Mouse (Mus musculus) hindbrain, embryonic 16.5 days (tissue): ENCODE measurements around the gene Rbfox2. TPM values are rescaled to one million over a fixed set of nuclear protein-coding genes. Genes with fewer than 3 reads are reported as not detected.

ENCODE experiments used
- ATAC-seq: fragments of 200-750 bp; cut with Nextera tagmentation; 2 replicates; pipeline ENCODE4 v1.8.0; 2017; ENCODE audit warnings: moderate TSS enrichment, moderate library complexity
- H3K27ac ChIP-seq: fragments of 300-500 bp; sonication (generic); 2 replicates; pipeline ENCODE4 v1.5.1; 2014; ENCODE audit warnings: low read depth, mild to moderate bottlenecking, control low read depth, low read length, moderate library complexity
- H3K27me3 ChIP-seq: fragments of 300-500 bp; sonication (generic); replicated peaks from 2 replicates; pipeline ENCODE4 v1.6.1; 2014; ENCODE audit warnings: low read length; ENCODE audit not compliant: control insufficient read depth, insufficient read depth
- H3K36me3 ChIP-seq: fragments of 300-500 bp; sonication (generic); 2 replicates; pipeline ENCODE4 v1.6.1; 2014; ENCODE audit warnings: mild to moderate bottlenecking, low read length, moderate library complexity, mixed read lengths; ENCODE audit not compliant: control insufficient read depth, insufficient read depth
- H3K4me1 ChIP-seq: fragments of 300-500 bp; sonication (generic); 2 replicates; pipeline ENCODE4 v1.6.1; 2014; ENCODE audit warnings: low read depth, low read length; ENCODE audit not compliant: control insufficient read depth, insufficient read depth
- H3K4me2 ChIP-seq: fragments of 300-500 bp; sonication (generic); 2 replicates; pipeline ENCODE4 v1.6.1; 2014; ENCODE audit warnings: mild to moderate bottlenecking, low read length, control low read depth, moderate library complexity
- H3K4me3 ChIP-seq: fragments of 300-500 bp; sonication (generic); 2 replicates; pipeline ENCODE4 v1.5.1; 2014; ENCODE audit warnings: mild to moderate bottlenecking, low read length, control low read depth, moderate library complexity
- H3K9ac ChIP-seq: fragments of 300-500 bp; sonication (generic); 2 replicates; pipeline ENCODE4 v1.6.1; 2014; ENCODE audit warnings: low read depth, mild to moderate bottlenecking, control low read depth, low read length, moderate library complexity
- H3K9me3 ChIP-seq: fragments of 300-500 bp; sonication (generic); 2 replicates; pipeline ENCODE4 v1.6.1; 2014; ENCODE audit warnings: mild to moderate bottlenecking, low read length, moderate library complexity; ENCODE audit not compliant: control insufficient read depth
- WGBS: fragments of 180-500 bp; shearing (Covaris S2); extraction: QIAGEN DNeasy Blood & Tissue Kit; methylation state at CpG from one replicate; pipeline ENCODE4 v1.1.7; 2014; 5-methylcytosine and 5-hydroxymethylcytosine counted together
- polyA plus RNA-seq: library from polyadenylated mRNA; unstranded; fragments of >200 nt; fragmentation: Nextera tagmentation; extraction: Ambion mirVana; gene quantifications from 2 replicates; pipeline ENCODE4 v1.2.1, GENCODE M21; 2015

Gene Rbfox2
- polyA plus RNA-seq, 1 experiment from 2014 or later, result 122 TPM

GRCm38 (mm10) chr15:77097358-77097757, 209.4 kb downstream of the Rbfox2 start:
- WGBS, result 89% methylated on average over 6 of the region's 6 CpGs
- no peak overlapping the region for H3K9ac ChIP-seq
- no peaks in the 10 kb centered on the region for H3K27me3 ChIP-seq
- peaks cover 27% of the 10 kb centered on the region for H3K36me3 ChIP-seq
- H3K4me3 ChIP-seq, result no peak overlapping the region
- no peak overlapping the region for H3K27ac ChIP-seq
- no peaks in the 10 kb centered on the region for H3K4me1 ChIP-seq
- no peaks in the 10 kb centered on the region for H3K9me3 ChIP-seq
- H3K4me2 ChIP-seq, result no peak overlapping the region
- no peak for ATAC-seq

- 83% methylated on average over 1 of the region's 1 CpGs for WGBS
- no peak for ATAC-seq
- Histone ChIP-seq H3K4me2 (no peak overlapping the region), H3K4me1 (no peaks in the 10 kb centered on the region), H3K36me3 (peaks cover 22% of the 10 kb centered on the region), H3K9ac (no peak overlapping the region), H3K4me3 (no peak overlapping the region), H3K27ac (no peak overlapping the region), H3K27me3 (no peaks in the 10 kb centered on the region), H3K9me3 (no peaks in the 10 kb centered on the region)
Measured at GRCm38 (mm10) chr15:77095216-77095615, 211.6 kb downstream of the Rbfox2 start.

GRCm38 (mm10) chr15:77094431-77094830, 212.4 kb downstream of the Rbfox2 start:
- Histone ChIP-seq H3K4me2 (no peak overlapping the region), H3K36me3 (peaks cover 22% of the 10 kb centered on the region), H3K9me3 (no peaks in the 10 kb centered on the region), H3K9ac (no peak overlapping the region), H3K4me1 (peaks cover 2% of the 10 kb centered on the region; the same call in 1 of the 2 replicates), H3K27me3 (no peaks in the 10 kb centered on the region), H3K4me3 (no peak overlapping the region), H3K27ac (no peak overlapping the region)
- 89% methylated on average over 13 of the region's 13 CpGs for WGBS
- ATAC-seq, result no peak

- Histone ChIP-seq H3K4me2 (no peak overlapping the region), H3K9ac (no peak overlapping the region), H3K27ac (no peak overlapping the region), H3K27me3 (no peaks in the 10 kb centered on the region), H3K9me3 (no peaks in the 10 kb centered on the region), H3K4me3 (no peak overlapping the region), H3K36me3 (0 out of 2 replicates have a peak, but pooled peaks cover 4% of the 10 kb centered on the region), H3K4me1 (peaks cover 3% of the 10 kb centered on the region; the same call in 1 of the 2 replicates)
- 84% methylated on average over 4 of the region's 4 CpGs for WGBS
- no peak for ATAC-seq
Measured at GRCm38 (mm10) chr15:77091394-77091793, 215.4 kb downstream of the Rbfox2 start.

- Histone ChIP-seq H3K9ac (no peak overlapping the region), H3K36me3 (peaks cover 5% of the 10 kb centered on the region), H3K27ac (no peak overlapping the region), H3K4me2 (no peak overlapping the region), H3K27me3 (no peaks in the 10 kb centered on the region), H3K9me3 (no peaks in the 10 kb centered on the region), H3K4me1 (peaks cover 3% of the 10 kb centered on the region; the same call in 1 of the 2 replicates), H3K4me3 (no peak overlapping the region)
- ATAC-seq, result no peak
- WGBS, result 90% methylated on average over 5 of the region's 5 CpGs
Measured at GRCm38 (mm10) chr15:77090531-77090930, 216.3 kb downstream of the Rbfox2 start.

- Histone ChIP-seq H3K9me3 (no peaks in the 10 kb centered on the region), H3K27ac (no peak overlapping the region), H3K4me2 (no peak overlapping the region), H3K27me3 (no peaks in the 10 kb centered on the region), H3K36me3 (peaks cover 10% of the 10 kb centered on the region), H3K4me3 (no peak overlapping the region), H3K9ac (no peak overlapping the region), H3K4me1 (peaks cover 3% of the 10 kb centered on the region; the same call in 1 of the 2 replicates)
- 55% methylated on average over 11 of the region's 11 CpGs for WGBS
- no peak for ATAC-seq
Measured at GRCm38 (mm10) chr15:77089249-77089648, 217.6 kb downstream of the Rbfox2 start.

- ATAC-seq, result no peak
- peaks cover 3% of the 10 kb centered on the region; the same call in 1 of the 2 replicates for H3K4me1 ChIP-seq
- H3K27me3 ChIP-seq, result no peaks in the 10 kb centered on the region
- WGBS, result 95% methylated on average over 1 of the region's 1 CpGs
- H3K4me3 ChIP-seq, result no peak overlapping the region
- H3K9ac ChIP-seq, result no peak overlapping the region
- peaks cover 23% of the 10 kb centered on the region for H3K36me3 ChIP-seq
- no peak overlapping the region for H3K4me2 ChIP-seq
- no peaks in the 10 kb centered on the region for H3K9me3 ChIP-seq
- H3K27ac ChIP-seq, result no peak overlapping the region
Measured at GRCm38 (mm10) chr15:77086488-77086887, 220.3 kb downstream of the Rbfox2 start.

GRCm38 (mm10) chr15:77085818-77086217, 221.0 kb downstream of the Rbfox2 start:
- H3K27ac ChIP-seq, result no peak overlapping the region
- H3K27me3 ChIP-seq, result no peaks in the 10 kb centered on the region
- H3K9me3 ChIP-seq, result no peaks in the 10 kb centered on the region
- peaks cover 26% of the 10 kb centered on the region for H3K36me3 ChIP-seq
- no peak overlapping the region for H3K9ac ChIP-seq
- no peak overlapping the region for H3K4me2 ChIP-seq
- H3K4me3 ChIP-seq, result no peak overlapping the region
- peaks cover 3% of the 10 kb centered on the region; the same call in 1 of the 2 replicates for H3K4me1 ChIP-seq
- WGBS, result 92% methylated on average over 7 of the region's 7 CpGs
- ATAC-seq, result no peak

GRCm38 (mm10) chr15:77081454-77081853, 225.3 kb downstream of the Rbfox2 start:
- peak overlapping the region; percentile 14; the same call in 1 of the 2 replicates for H3K27ac ChIP-seq
- no peak overlapping the region for H3K9ac ChIP-seq
- H3K4me1 ChIP-seq, result peaks cover 5% of the 10 kb centered on the region; the same call in 1 of the 2 replicates
- H3K9me3 ChIP-seq, result no peaks in the 10 kb centered on the region
- H3K27me3 ChIP-seq, result no peaks in the 10 kb centered on the region
- no peak overlapping the region for H3K4me2 ChIP-seq
- H3K36me3 ChIP-seq, result peaks cover 42% of the 10 kb centered on the region
- WGBS, result 81% methylated on average over 5 of the region's 5 CpGs
- no peak for ATAC-seq
- no peak overlapping the region for H3K4me3 ChIP-seq
